ENCODE assay signal across 8 mouse cellular contexts in the genomic region with DNA sequence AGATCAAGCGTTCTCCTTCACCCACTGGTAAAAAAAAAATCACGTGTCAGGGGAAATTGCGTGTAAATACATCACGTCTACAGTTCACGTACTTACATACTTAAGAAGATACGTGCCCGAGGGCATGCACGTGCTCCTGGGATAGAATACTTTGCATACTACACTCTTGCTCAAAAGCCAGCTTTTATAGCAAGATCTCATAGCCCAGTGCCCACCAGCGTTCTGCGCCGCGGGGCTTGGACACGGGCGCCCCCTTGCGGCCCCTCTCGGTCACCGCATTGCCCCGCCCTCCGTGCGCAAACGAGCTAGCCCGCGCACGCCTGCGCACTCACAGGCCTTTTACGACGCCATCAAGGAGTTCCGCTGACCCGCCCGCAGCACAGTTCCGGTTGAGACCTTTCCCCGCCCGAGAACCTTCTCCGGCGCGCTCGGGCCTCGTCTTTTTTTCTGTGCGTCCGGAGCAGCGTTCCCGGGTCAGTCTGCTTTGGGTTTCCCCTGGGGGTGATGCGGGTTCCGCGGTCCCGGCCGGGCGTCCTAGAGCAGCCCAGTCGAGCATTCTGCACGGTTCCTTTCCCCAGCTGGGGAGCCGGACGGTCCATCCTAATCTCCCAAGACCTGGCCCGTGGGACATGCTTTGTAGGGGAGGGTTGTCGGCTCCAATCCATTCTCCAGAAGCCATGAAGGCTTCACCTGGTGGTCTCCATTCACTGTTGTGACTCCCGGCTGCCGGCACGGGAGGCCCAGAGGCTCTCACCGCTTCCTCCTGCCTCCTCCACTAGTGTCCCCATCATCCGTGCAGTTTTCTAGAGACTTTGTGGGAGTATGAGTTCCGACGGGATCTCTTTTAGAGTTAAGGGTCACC. TPM values are rescaled to one million over a fixed set of nuclear protein-coding genes. Genes with fewer than 3 reads are reported as not detected.
A peak's percentile ranks its signal among the peaks of the same experiment; 100 is the strongest.
DNase-seq lines count a peak whose midpoint lies in the region; ATAC-seq lines count a peak whose summit lies in the region.

A gene (plus strand): TSS at position 169 of the 862 bp plus-strand sequence.

- 0 out of 2 replicates have a peak, but pooled peaks cover 6% of the 10 kb centered on the region for H3K36me3 ChIP-seq in hindbrain, embryonic 11.5 days (ENCODE audit: control insufficient read depth, insufficient read depth, low read length)

- ATAC-seq in hindbrain, embryonic 11.5 days (ENCODE audit: low FRiP score): peak; percentile 86

- no peaks in the 10 kb centered on the region for H3K27me3 ChIP-seq in hindbrain, embryonic 11.5 days (ENCODE audit: control insufficient read depth, insufficient read depth, low read length)

- DNase-seq in Muller cell, postnatal 12 days (ENCODE audit: inconsistent ontology term): peak; percentile 92
- peak; percentile 95 for DNase-seq in cerebellum, adult 9-11 months
- peak; percentile 86 to 97 for DNase-seq in frontal cortex, adult 2 months (ENCODE audit: extremely low spot score in 1 of 2, low spot score in 1 of 2)
- DNase-seq in hindbrain, embryonic 11.5 days (ENCODE audit: low spot score): peak; percentile 96
- peak; percentile 96 to 97 for DNase-seq in layer of hippocampus, postnatal 10 days (ENCODE audit: low spot score in 2 of 2)
- peak; percentile 95 for DNase-seq in lung, postnatal 10 days
- DNase-seq in ovary, postnatal 36 days (ENCODE audit: low spot score): peak; percentile 93
- peak; percentile 97 for DNase-seq in thymus, postnatal 25 days

- H3K4me2 ChIP-seq in hindbrain, embryonic 11.5 days (replicated peaks; ENCODE audit: low read depth, low read length): peak within 1 kb of the TSS; percentile 84

- peak within 1 kb of the TSS; percentile 85 for H3K9ac ChIP-seq in hindbrain, embryonic 11.5 days (ENCODE audit: low read depth, low read length)

- H3K4me1 ChIP-seq in hindbrain, embryonic 11.5 days (replicated peaks; ENCODE audit: control insufficient read depth, insufficient read depth, low read length): no peaks in the 10 kb centered on the region

- 2% methylated on average over 61 of the region's 61 CpGs for WGBS in hindbrain, embryonic 11.5 days

- peak within 1 kb of the TSS; percentile 84 for H3K27ac ChIP-seq in hindbrain, embryonic 11.5 days (ENCODE audit: low read depth, low read length)

- no peaks in the 10 kb centered on the region for H3K9me3 ChIP-seq in hindbrain, embryonic 11.5 days (ENCODE audit: control insufficient read depth, low read length)

- peak within 1 kb of the TSS; percentile 88 for H3K4me3 ChIP-seq in hindbrain, embryonic 11.5 days (ENCODE audit: low read depth, low read length)

RNA-seq across cellular contexts. Expression of the gene that starts here (rescaled TPM):
- polyA plus RNA-seq in frontal cortex, adult 2 months (2012; rRNA removed): 36.2 and 37.3 TPM in 2 replicates
- polyA plus RNA-seq in hindbrain, embryonic 11.5 days (2014; fragmentation: Nextera tagmentation; extraction: Ambion mirVana): 34.2 and 40.8 TPM in 2 replicates
- 10 to 100 TPM; 31.5 to 34.4 TPM for total RNA-seq in layer of hippocampus, postnatal 10 days (2021)

Comparison
In these comparisons a context has a peak if more than half of its experiments do, and no peak if none do; other contexts are left out.
1. Peak in every context shown above with its lines: DNase-seq, ATAC-seq, H3K4me3 ChIP-seq and H3K27ac ChIP-seq.